Mouse (Mus musculus): ENCODE measurements around the gene Lims1. TPM values are rescaled to one million over a fixed set of nuclear protein-coding genes. Genes with fewer than 3 reads are reported as not detected.

Gene Lims1
- 27.6 and 28.7 TPM in 2 replicates for polyA plus RNA-seq (2012; rRNA removed)

GRCm38 (mm10) chr10:58323028-58323991 lies at the start of gene Lims1:
TSS of gene Lims1 (plus strand) at chr10:58323466.

GRCm38 (mm10) chr10:58446384-58447279 lies 123.4 kb downstream of the Lims1 start, which contains the start of gene Ranbp2:
TSS of gene Ranbp2 (plus strand) at chr10:58446920.

Other genes starting within 250 kb of the Lims1 start
- not detected in 2 replicates for gene AW822073, start 98.5 kb upstream of the Lims1 start, polyA plus RNA-seq (2012; rRNA removed)
- gene Duxf3, start 90.8 kb upstream of the Lims1 start, polyA plus RNA-seq (2012; rRNA removed) = not detected in 2 replicates
- gene Gm4981, start 86.8 kb upstream of the Lims1 start, polyA plus RNA-seq (2012; rRNA removed) = 0.04 TPM in 1 of 2 replicates, not detected in the other
- 42.1 and 43.7 TPM in 2 replicates for gene Gcc2, start 68.0 kb upstream of the Lims1 start, polyA plus RNA-seq (2012; rRNA removed)
- 13.5 and 14.4 TPM in 2 replicates for gene Ranbp2, start 123.5 kb downstream of the Lims1 start, polyA plus RNA-seq (2012; rRNA removed)
- 4.9 and 5.5 TPM in 2 replicates for gene Ccdc138, start 174.5 kb downstream of the Lims1 start, polyA plus RNA-seq (2012; rRNA removed)